Mouse (Mus musculus) olfactory bulb, adult 2 months (tissue): ENCODE results near the gene Nsmce4a.

ENCODE experiments used
- CTCF ChIP-seq: fragments of 200-500 bp; IDR thresholded peaks from 2 replicates; pipeline ENCODE4 v1.5.1; 2012; ENCODE audit warnings: low read depth, mild to moderate bottlenecking, low read length, moderate library complexity; ENCODE audit not compliant: insufficient read depth
- POLR2A ChIP-seq: fragments of 200-500 bp; IDR thresholded peaks from 2 replicates; pipeline ENCODE4 v1.6.1; 2012; ENCODE audit warnings: mild to moderate bottlenecking, low read depth, low read length, moderate library complexity; ENCODE audit not compliant: insufficient read depth

DNA sequence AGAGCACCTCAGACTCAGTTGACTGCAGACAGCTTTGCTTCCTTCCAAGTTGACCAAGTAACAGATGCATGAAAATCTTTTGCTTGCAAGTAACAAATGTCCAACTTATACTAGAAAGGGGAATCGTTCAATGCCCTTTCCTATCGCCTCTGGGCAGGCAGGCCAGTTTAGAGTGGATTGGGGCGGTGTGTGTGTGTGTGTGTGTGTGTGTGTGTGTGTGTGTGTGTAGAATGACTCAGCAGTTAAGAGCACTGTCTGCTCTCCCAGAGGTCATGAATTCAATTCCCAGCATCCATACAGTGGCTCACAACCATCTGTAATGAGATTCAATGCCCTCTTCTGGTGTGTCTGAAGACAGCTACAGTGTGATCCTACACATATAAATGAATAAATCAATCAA is 27.2 kb upstream of the Nsmce4a start:
- TF ChIP-seq POLR2A (no peak), CTCF (no peak)
